Mouse (Mus musculus) hindbrain, embryonic 12.5 days (tissue): ENCODE measurements at regions not wholly inside any gene's neighbourhood (a gene's known extent, or its start where the extent isn't known, plus 50 kb on each side); places are given as distances from the start of the nearest gene placed in this dataset.

Experiments
- ATAC-seq: fragments of 200-750 bp; cut with Nextera tagmentation; 2 replicates; pipeline ENCODE4 v1.8.0; 2017; ENCODE audit warnings: moderate TSS enrichment; ENCODE audit not compliant: low FRiP score
- H3K27ac ChIP-seq: fragments of 300-500 bp; sonication (generic); 2 replicates; pipeline ENCODE4 v1.5.1; 2016; ENCODE audit warnings: mild to moderate bottlenecking
- H3K27me3 ChIP-seq: fragments of 300-500 bp; sonication (generic); 2 replicates; pipeline ENCODE4 v1.6.1; 2016; ENCODE audit warnings: mild to moderate bottlenecking
- H3K36me3 ChIP-seq: fragments of 300-500 bp; sonication (generic); 2 replicates; pipeline ENCODE4 v1.6.1; 2016; ENCODE audit warnings: mild to moderate bottlenecking
- H3K4me1 ChIP-seq: fragments of 300-500 bp; sonication (generic); 2 replicates; pipeline ENCODE4 v1.6.1; 2016
- H3K4me2 ChIP-seq: fragments of 300-500 bp; sonication (generic); replicated peaks from 2 replicates; pipeline ENCODE4 v1.6.1; 2016; ENCODE audit warnings: mild to moderate bottlenecking
- H3K4me3 ChIP-seq: fragments of 300-500 bp; sonication (generic); 2 replicates; pipeline ENCODE4 v1.5.1; 2016; ENCODE audit warnings: mild to moderate bottlenecking
- H3K9ac ChIP-seq: fragments of 300-500 bp; sonication (generic); 2 replicates; pipeline ENCODE4 v1.6.1; 2016; ENCODE audit warnings: mild to moderate bottlenecking, moderate library complexity
- H3K9me3 ChIP-seq: fragments of 300-500 bp; sonication (generic); replicated peaks from 2 replicates; pipeline ENCODE4 v1.6.1; 2016; ENCODE audit warnings: mild to moderate bottlenecking
- WGBS: fragments of 180-500 bp; shearing (Covaris S2); methylation state at CpG from one replicate; pipeline ENCODE4 v1.1.7; 2016; 5-methylcytosine and 5-hydroxymethylcytosine counted together

DNA sequence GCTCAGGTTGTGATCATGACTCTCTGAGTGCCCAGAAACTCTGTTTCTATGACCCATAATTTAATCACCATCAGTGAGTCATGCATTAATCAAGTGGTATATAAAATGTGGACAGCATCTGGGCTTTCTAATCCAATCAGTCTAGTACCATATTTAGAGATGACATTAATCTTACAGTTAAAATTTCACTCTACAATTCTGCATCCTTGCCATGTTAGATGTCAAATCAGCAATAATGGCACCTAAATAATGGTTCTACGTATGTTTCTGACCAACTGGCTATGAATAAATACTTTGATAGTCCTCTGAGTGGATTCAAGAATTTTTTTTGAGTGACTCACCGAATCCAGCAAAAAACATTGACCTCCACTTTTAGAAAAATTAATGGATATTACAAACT lies 383.0 kb upstream of the Gm12666 start:
- Histone ChIP-seq H3K4me1 (no peaks in the 10 kb centered on the region), H3K9ac (no peak overlapping the region), H3K27ac (no peak overlapping the region), H3K4me3 (no peak overlapping the region), H3K27me3 (no peaks in the 10 kb centered on the region), H3K36me3 (no peaks in the 10 kb centered on the region), H3K9me3 (no peaks in the 10 kb centered on the region), H3K4me2 (no peak overlapping the region)
- 80% methylated on average over 2 of the region's 2 CpGs for WGBS
- no peak for ATAC-seq

DNA sequence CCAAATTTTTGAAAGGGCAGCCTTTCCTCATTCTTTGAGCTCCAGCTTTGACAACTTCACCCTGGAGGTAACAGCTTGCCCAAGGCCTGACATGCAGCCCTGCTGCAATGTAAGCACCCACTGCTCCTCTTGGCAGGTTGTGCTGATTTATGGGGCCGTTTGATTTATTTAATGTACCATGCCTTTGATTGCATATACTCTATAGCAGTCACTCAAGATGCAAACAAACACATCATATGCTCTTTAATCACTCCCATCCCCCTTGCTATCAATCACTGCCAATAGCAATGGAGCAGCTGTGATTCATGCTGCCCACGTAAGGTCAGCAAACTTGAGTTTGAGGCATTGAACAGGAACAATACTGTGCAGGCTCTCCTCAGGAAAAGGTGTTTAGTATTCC lies 373.8 kb upstream of the Gm12666 start:
- no peaks in the 10 kb centered on the region for H3K36me3 ChIP-seq

DNA sequence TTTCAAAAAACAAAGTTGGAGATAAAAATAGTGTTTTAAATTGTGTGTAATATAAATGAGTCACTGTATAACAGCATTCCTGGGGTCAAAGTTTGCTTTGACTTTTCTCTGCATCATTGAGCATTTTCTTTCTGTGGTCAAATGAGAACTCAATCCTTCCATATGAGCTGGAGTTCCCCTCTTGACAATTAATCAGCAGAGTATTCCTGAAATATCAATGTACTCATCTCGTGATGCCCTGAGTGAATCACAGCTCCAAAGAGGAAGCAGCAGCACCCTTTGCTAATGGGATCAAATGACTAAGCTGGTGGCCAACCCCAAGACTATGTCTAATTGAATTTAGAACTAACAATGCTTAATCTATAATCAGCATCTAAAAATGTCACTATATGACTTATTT lies 363.6 kb upstream of the Gm12666 start:
- no peaks in the 10 kb centered on the region for H3K4me1 ChIP-seq
- no peaks in the 10 kb centered on the region for H3K36me3 ChIP-seq
- no peak for ATAC-seq
- no peak overlapping the region for H3K9ac ChIP-seq
- no peak overlapping the region for H3K4me3 ChIP-seq
- no peaks in the 10 kb centered on the region for H3K9me3 ChIP-seq
- H3K4me2 ChIP-seq, result no peak overlapping the region
- no peaks in the 10 kb centered on the region for H3K27me3 ChIP-seq
- no peak overlapping the region for H3K27ac ChIP-seq
- 80% methylated on average over 1 of the region's 1 CpGs for WGBS

More for the DNA sequence above, 373.8 kb upstream of the Gm12666 start:
- Histone ChIP-seq H3K9me3 (no peaks in the 10 kb centered on the region), H3K4me3 (no peak overlapping the region), H3K4me2 (no peak overlapping the region), H3K9ac (no peak overlapping the region), H3K27ac (no peak overlapping the region), H3K4me1 (no peaks in the 10 kb centered on the region), H3K27me3 (no peaks in the 10 kb centered on the region)
- ATAC-seq, result peak; percentile 74
- 51% methylated on average over 2 of the region's 2 CpGs for WGBS

GRCm38 (mm10) chr4:92542089-92542488 lies 350.5 kb upstream of the Gm12666 start:
- Histone ChIP-seq H3K27ac (0 out of 2 replicates have a peak overlapping the region, but pooled peaks have one; percentile 1), H3K9me3 (no peaks in the 10 kb centered on the region), H3K27me3 (no peaks in the 10 kb centered on the region), H3K4me1 (no peaks in the 10 kb centered on the region), H3K9ac (no peak overlapping the region), H3K36me3 (no peaks in the 10 kb centered on the region), H3K4me3 (no peak overlapping the region), H3K4me2 (no peak overlapping the region)
- peak; percentile 95 for ATAC-seq

- H3K36me3 ChIP-seq, result no peaks in the 10 kb centered on the region
- no peak for ATAC-seq
- no peak overlapping the region for H3K27ac ChIP-seq
- H3K4me1 ChIP-seq, result no peaks in the 10 kb centered on the region
- no peak overlapping the region for H3K9ac ChIP-seq
- H3K9me3 ChIP-seq, result no peaks in the 10 kb centered on the region
- no peak overlapping the region for H3K4me2 ChIP-seq
- 94% methylated on average over 9 of the region's 9 CpGs for WGBS
- H3K4me3 ChIP-seq, result no peak overlapping the region
- no peaks in the 10 kb centered on the region for H3K27me3 ChIP-seq
Observed at GRCm38 (mm10) chr4:92538296-92538695, 346.7 kb upstream of the Gm12666 start.

- no peak for ATAC-seq
- no peaks in the 10 kb centered on the region for H3K4me1 ChIP-seq
- H3K27ac ChIP-seq, result no peak overlapping the region
- H3K27me3 ChIP-seq, result no peaks in the 10 kb centered on the region
- H3K9me3 ChIP-seq, result no peaks in the 10 kb centered on the region
- H3K4me3 ChIP-seq, result no peak overlapping the region
- H3K36me3 ChIP-seq, result no peaks in the 10 kb centered on the region
- H3K9ac ChIP-seq, result no peak overlapping the region
- no peak overlapping the region for H3K4me2 ChIP-seq
Observed at GRCm38 (mm10) chr4:92502010-92502409, 310.5 kb upstream of the Gm12666 start.

DNA sequence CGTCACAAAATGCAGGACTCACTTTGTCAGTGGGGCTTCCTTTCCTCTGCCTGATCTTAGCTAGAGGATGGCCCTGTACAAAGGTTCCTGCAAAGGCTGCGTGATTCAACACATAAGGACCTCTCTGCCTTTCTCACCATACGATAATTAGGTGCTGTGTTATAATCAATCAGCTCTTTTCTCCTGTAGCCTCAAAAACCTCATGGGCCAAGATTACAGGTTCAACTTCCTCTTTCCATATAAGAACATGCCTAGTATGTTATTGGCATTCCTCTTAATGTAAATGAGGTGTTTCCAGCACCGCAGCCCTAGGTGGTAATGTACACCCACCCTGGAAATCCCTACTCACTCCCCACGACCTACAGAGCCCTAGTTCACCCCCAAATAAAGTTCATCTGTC lies 308.6 kb upstream of the Gm12666 start:
- Histone ChIP-seq H3K9me3 (no peaks in the 10 kb centered on the region), H3K4me1 (no peaks in the 10 kb centered on the region), H3K9ac (no peak overlapping the region), H3K27ac (no peak overlapping the region), H3K27me3 (no peaks in the 10 kb centered on the region), H3K4me3 (no peak overlapping the region), H3K4me2 (no peak overlapping the region), H3K36me3 (no peaks in the 10 kb centered on the region)
- no peak for ATAC-seq
- WGBS, result 80% methylated on average over 5 of the region's 5 CpGs

GRCm38 (mm10) chr4:92486603-92487002 lies 295.1 kb upstream of the Gm12666 start:
- no peak overlapping the region for H3K4me2 ChIP-seq
- H3K4me1 ChIP-seq, result no peaks in the 10 kb centered on the region
- no peak overlapping the region for H3K27ac ChIP-seq
- no peaks in the 10 kb centered on the region for H3K9me3 ChIP-seq
- H3K4me3 ChIP-seq, result no peak overlapping the region
- ATAC-seq, result no peak
- H3K9ac ChIP-seq, result no peak overlapping the region
- H3K36me3 ChIP-seq, result no peaks in the 10 kb centered on the region
- H3K27me3 ChIP-seq, result no peaks in the 10 kb centered on the region

- Histone ChIP-seq H3K27me3 (no peaks in the 10 kb centered on the region), H3K27ac (no peak overlapping the region), H3K36me3 (no peaks in the 10 kb centered on the region), H3K4me1 (no peaks in the 10 kb centered on the region), H3K9me3 (no peaks in the 10 kb centered on the region), H3K4me2 (no peak overlapping the region), H3K9ac (no peak overlapping the region), H3K4me3 (no peak overlapping the region)
- ATAC-seq, result no peak
Observed at GRCm38 (mm10) chr4:92458186-92458585, 266.6 kb upstream of the Gm12666 start.
